Mouse (Mus musculus) embryonic facial prominence, embryonic 12.5 days (tissue): Measurements from ENCODE around the gene Acer3. TPM values are rescaled to one million over a fixed set of nuclear protein-coding genes. Genes with fewer than 3 reads are reported as not detected.
"Not testable (repeated sequence)": the region's sequence is repeated elsewhere in the genome, so short reads cannot be mapped to it uniquely, and the experiment has no call there.

Experiments used
- ATAC-seq: fragments of 200-750 bp; cut with Nextera tagmentation; 2 replicates; pipeline ENCODE4 v1.8.0; 2017; ENCODE audit not compliant: insufficient number of reproducible peaks, insufficient read depth, low FRiP score, low TSS enrichment
- H3K27ac ChIP-seq: fragments of 300-500 bp; sonication (generic); 2 replicates; pipeline ENCODE4 v1.5.1; 2016; ENCODE audit warnings: mild to moderate bottlenecking
- H3K27me3 ChIP-seq: fragments of 300-500 bp; sonication (generic); 2 replicates; pipeline ENCODE4 v1.6.1; 2016; ENCODE audit warnings: mild to moderate bottlenecking, moderate library complexity
- H3K36me3 ChIP-seq: fragments of 300-500 bp; sonication (generic); 2 replicates; pipeline ENCODE4 v1.6.1; 2016; ENCODE audit warnings: mild to moderate bottlenecking
- H3K4me1 ChIP-seq: fragments of 300-500 bp; sonication (generic); 2 replicates; pipeline ENCODE4 v1.6.1; 2016
- H3K4me2 ChIP-seq: fragments of 300-500 bp; sonication (generic); replicated peaks from 2 replicates; pipeline ENCODE4 v1.6.1; 2016; ENCODE audit warnings: mild to moderate bottlenecking, moderate library complexity
- H3K4me3 ChIP-seq: fragments of 300-500 bp; sonication (generic); 2 replicates; pipeline ENCODE4 v1.5.1; 2016; ENCODE audit warnings: mild to moderate bottlenecking
- H3K9ac ChIP-seq: fragments of 300-500 bp; sonication (generic); 2 replicates; pipeline ENCODE4 v1.6.1; 2016; ENCODE audit warnings: mild to moderate bottlenecking, moderate library complexity
- H3K9me3 ChIP-seq: fragments of 300-500 bp; sonication (generic); 2 replicates; pipeline ENCODE4 v1.6.1; 2016; ENCODE audit warnings: mild to moderate bottlenecking, moderate library complexity
- WGBS: fragments of 180-500 bp; shearing (Covaris S2); methylation state at CpG from one replicate; pipeline ENCODE4 v1.1.7; 2016; 5-methylcytosine and 5-hydroxymethylcytosine counted together
- polyA plus RNA-seq: library from polyadenylated mRNA; unstranded; fragments of >200 nt; fragmentation: Nextera tagmentation; extraction: Ambion mirVana; gene quantifications from 2 replicates; pipeline ENCODE4 v1.2.1, GENCODE M21; 2016

Gene Acer3
- polyA plus RNA-seq, 1 experiment from 2014 or later, result 24.1 TPM

DNA sequence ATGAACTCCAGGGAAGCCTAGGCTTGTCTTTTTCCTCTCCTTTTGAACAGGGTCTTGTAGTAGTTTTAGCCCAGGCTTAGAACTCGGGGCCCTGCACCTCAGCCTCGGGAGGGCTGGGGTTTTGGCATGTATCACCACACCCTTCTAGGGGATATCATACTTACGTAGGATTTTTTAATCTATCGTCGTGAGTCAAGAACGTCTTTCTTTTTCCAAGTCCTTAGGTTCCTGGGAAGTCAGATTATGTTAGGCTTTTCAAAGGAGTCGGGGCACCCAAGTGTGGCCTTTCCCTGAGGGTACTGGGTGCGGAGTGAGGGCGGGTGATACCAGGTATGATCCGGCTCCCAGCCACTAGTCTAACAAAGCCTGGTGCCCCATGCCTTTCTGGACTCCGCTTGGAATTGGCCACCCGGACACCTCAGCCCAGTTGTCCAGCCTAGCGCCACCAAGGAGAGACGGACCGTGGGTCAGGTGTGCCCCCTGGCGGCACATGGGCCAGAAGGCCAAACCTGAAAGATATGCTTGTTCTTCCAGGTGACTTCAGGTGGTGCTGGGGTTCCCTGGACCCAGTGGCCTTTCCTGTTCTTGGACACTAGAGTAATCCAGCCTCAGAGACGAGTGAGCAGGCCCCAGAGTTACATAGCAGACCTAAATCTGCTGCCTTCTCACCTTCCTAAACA lies 129.3 kb downstream of the Acer3 start:
- Histone ChIP-seq H3K4me2 (no peak overlapping the region), H3K27ac (no peak overlapping the region), H3K27me3 (peaks cover 55% of the 10 kb centered on the region), H3K9ac (no peak overlapping the region), H3K4me3 (no peak overlapping the region), H3K4me1 (peaks cover 11% of the 10 kb centered on the region), H3K9me3 (no peaks in the 10 kb centered on the region), H3K36me3 (no peaks in the 10 kb centered on the region)
- ATAC-seq, result no peak
- 58% methylated on average over 17 of the region's 17 CpGs for whole genome bisulfite sequencing

DNA sequence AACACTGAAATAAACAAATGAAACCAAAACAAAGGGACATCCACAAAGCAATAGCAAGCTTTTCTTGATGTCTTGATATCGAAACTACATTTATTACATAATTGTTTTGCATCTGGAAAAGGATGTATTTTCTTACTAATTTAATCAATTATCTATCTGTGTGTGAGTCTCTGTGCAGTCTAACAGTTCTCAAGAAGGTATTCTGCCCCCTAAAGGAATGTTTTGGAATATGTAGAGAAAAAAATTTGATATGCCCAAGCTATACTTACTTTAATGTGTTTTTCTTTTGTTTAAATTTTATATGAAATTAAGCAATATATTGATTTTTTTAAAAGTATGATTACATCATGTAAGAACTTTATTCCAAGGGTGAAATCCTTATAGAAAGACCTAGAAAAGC lies 130.4 kb downstream of the Acer3 start:
- no peak overlapping the region for H3K27ac ChIP-seq
- no peak overlapping the region for H3K4me2 ChIP-seq
- H3K27me3 ChIP-seq, result peaks cover 45% of the 10 kb centered on the region
- H3K36me3 ChIP-seq, result no peaks in the 10 kb centered on the region
- H3K9ac ChIP-seq, result no peak overlapping the region
- H3K4me3 ChIP-seq, result no peak overlapping the region
- peaks cover 11% of the 10 kb centered on the region for H3K4me1 ChIP-seq
- no peak for ATAC-seq
- 90% methylated on average over 1 of the region's 1 CpGs for WGBS
- no peaks in the 10 kb centered on the region for H3K9me3 ChIP-seq

DNA sequence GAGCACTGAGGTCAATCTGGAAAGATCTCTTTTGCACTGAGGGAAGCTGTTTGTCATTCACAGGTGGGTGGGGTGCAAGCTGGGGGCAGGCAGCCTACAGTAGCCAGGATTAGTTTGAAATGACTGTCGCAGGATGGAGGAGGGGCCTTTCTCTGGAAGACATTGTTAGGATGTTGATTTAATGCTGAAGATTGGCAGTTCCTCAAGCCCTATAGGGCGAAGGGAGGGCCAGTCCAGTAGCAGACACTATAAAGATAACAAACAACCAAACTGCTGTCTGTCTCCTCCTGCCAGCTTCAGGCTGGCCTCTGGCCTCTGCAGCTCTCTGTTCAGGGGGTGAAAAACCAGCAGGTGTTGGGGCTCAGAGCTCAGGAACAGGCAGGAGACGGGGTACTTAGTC lies 131.3 kb downstream of the Acer3 start:
- no peak overlapping the region for H3K27ac ChIP-seq
- H3K4me2 ChIP-seq, result no peak overlapping the region
- no peak overlapping the region for H3K4me3 ChIP-seq
- H3K4me1 ChIP-seq, result peaks cover 11% of the 10 kb centered on the region
- peaks cover 36% of the 10 kb centered on the region for H3K27me3 ChIP-seq
- H3K9me3 ChIP-seq, result no peaks in the 10 kb centered on the region
- H3K36me3 ChIP-seq, result no peaks in the 10 kb centered on the region
- no peak for ATAC-seq
- H3K9ac ChIP-seq, result no peak overlapping the region
- WGBS, result 35% methylated on average over 3 of the region's 3 CpGs

DNA sequence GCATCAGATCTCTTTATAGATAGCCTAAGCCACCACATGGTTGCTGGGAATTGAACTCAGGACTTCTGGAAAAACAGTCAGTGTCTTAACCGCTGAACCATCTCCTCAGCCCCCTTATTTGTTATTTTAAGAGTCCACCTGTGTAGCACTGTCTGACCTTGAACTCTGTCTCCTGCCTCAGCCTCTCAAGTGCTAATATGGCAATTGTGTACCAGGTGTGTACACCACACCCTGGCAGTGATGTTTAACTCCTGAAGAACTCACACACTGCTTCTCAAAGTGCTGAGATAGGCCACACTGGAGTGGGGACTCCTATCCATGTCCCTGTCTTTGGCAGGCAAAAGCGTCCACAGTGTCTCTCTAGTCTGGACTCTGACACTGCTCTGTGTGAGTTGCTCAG lies 132.3 kb downstream of the Acer3 start:
- H3K9ac ChIP-seq, result no peak overlapping the region
- no peaks in the 10 kb centered on the region for H3K36me3 ChIP-seq
- H3K27ac ChIP-seq, result no peak overlapping the region
- H3K4me2 ChIP-seq, result no peak overlapping the region
- peaks cover 26% of the 10 kb centered on the region for H3K27me3 ChIP-seq
- no peaks in the 10 kb centered on the region for H3K9me3 ChIP-seq
- no peak overlapping the region for H3K4me3 ChIP-seq
- 80% methylated on average over 2 of the region's 2 CpGs for WGBS
- peaks cover 3% of the 10 kb centered on the region for H3K4me1 ChIP-seq
- ATAC-seq, result no peak

DNA sequence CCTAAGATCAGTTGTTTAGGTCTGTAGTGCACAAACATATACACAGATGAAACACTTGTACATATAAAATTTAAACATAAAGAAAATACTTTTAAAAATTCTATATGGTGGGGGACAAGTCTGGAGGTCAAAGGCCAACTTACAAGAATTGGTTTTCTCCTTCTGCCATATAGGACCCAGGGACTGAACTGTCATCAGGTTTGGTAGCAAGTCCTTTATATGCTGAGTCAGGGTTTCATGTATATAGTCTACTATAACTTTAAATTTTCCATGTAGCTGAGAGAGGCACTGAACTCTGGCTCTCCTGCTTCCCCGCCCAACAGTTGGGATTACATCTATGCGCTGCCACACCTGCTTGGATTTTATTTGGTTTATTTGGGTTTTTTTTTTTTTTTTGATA lies 132.8 kb downstream of the Acer3 start:
- no peak overlapping the region for H3K4me3 ChIP-seq
- peaks cover 21% of the 10 kb centered on the region for H3K27me3 ChIP-seq
- WGBS, result 86% methylated on average over 2 of the region's 2 CpGs
- H3K27ac ChIP-seq, result no peak overlapping the region
- H3K36me3 ChIP-seq, result no peaks in the 10 kb centered on the region
- H3K9me3 ChIP-seq, result no peaks in the 10 kb centered on the region
- no peak for ATAC-seq
- H3K9ac ChIP-seq, result no peak overlapping the region
- H3K4me2 ChIP-seq, result no peak overlapping the region
- no peaks in the 10 kb centered on the region for H3K4me1 ChIP-seq

DNA sequence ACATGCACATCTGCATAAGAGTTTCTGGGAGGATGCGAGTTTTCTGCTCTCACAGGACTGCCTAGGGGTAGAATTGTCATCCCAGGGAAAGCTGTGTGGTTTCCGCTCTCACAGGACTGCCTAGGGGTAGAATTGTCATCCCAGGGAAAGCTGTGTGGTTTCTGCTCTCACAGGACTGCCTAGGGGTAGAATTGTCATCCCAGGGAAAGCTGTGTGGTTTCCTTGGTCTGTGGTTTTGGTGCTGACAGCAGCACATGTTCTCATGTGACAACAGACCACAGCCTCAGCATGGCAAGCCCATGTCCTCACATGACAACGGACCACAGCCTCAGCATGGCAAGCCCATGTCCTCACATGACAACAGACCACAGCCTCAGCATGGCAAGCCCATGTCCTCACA lies 133.7 kb downstream of the Acer3 start:
- H3K27ac ChIP-seq, H3K9me3 ChIP-seq, H3K4me3 ChIP-seq, H3K9ac ChIP-seq, H3K4me2 ChIP-seq, ATAC-seq, H3K4me1 ChIP-seq, H3K36me3 ChIP-seq: not testable (repeated sequence)
- WGBS, result 66% methylated on average over 3 of the region's 3 CpGs
- peaks cover 12% of the 10 kb centered on the region for H3K27me3 ChIP-seq

DNA sequence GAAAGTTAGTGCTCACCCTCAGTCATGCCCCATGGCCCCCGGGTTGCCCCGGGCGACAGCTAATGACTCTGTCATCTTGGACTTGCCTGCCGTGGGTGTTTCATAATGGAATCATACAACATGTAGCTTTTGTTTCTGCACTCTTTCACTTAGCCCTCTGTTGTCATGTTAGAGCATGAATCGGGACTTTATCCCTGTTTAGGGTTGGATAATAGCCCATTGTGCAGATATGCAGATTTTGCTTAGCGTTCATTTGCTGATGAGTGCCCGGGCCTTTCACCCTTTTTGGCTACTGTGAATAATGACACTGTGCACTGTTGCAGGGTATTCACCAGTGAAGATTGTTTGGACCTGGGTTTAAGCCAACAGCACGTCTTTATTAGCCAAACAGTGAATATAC lies 134.4 kb downstream of the Acer3 start:
- no peaks in the 10 kb centered on the region for H3K36me3 ChIP-seq
- no peaks in the 10 kb centered on the region for H3K9me3 ChIP-seq
- H3K27me3 ChIP-seq, result peaks cover 5% of the 10 kb centered on the region; the same call in 1 of the 2 replicates
- no peaks in the 10 kb centered on the region for H3K4me1 ChIP-seq
- no peak overlapping the region for H3K27ac ChIP-seq
- no peak for ATAC-seq
- no peak overlapping the region for H3K9ac ChIP-seq
- WGBS, result 69% methylated on average over 8 of the region's 8 CpGs
- H3K4me3 ChIP-seq, result no peak overlapping the region
- H3K4me2 ChIP-seq, result no peak overlapping the region

DNA sequence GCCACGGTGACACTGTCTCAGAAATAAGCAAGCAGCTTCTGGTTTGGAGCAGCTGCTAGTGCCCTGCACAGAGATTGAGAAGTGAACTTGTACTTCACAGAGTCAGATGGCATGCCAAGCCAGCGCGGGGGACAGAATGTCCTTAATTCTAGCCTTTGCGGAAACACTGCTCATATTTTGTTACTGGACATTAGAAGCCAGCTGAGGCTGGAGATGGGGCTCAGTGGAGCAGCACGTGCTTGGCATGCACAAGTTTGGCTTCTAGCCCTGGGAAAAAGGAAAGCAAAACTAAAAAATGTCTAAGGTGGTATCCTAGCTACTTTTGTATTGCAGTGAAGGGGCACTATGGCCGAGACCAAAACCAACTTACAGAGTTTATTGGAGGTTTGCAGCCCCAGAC lies 135.7 kb downstream of the Acer3 start:
- Histone ChIP-seq H3K27ac (no peak overlapping the region), H3K9ac (no peak overlapping the region), H3K4me2 (no peak overlapping the region), H3K36me3 (no peaks in the 10 kb centered on the region), H3K27me3 (no peaks in the 10 kb centered on the region), H3K9me3 (no peaks in the 10 kb centered on the region), H3K4me3 (no peak overlapping the region), H3K4me1 (no peaks in the 10 kb centered on the region)
- 81% methylated on average over 6 of the region's 6 CpGs for WGBS
- ATAC-seq, result no peak

DNA sequence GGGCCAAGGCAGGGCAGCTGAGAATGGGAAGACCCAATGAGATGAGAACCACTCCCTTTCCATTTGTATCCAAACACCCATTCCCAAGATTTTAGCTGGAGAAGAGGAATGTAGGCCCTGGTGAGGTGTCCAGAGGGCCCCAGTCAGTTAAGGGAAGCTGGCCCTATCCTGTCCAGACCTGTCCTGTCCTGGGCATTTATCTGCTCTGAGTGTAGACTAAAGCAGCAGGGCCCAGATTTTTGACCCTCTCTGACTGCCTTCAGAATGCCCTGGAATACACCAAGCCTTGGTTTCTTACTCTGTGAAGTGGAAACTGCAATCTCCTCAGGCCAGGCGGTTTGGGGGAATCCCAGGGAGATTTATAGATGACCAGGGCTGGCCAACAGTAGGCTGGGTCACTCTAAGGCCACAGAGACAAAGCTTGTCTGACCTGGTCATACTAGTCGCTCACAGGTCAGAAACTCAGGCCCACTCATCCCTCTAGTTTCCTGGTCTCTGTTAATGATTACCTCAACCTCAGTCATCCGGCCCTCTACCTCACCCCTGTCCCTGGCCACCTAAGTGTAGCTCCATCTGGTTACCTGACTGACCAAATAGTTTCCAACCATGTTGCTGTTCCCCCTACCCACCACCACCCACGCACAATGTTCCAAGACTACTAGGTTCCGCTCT lies 142.3 kb downstream of the Acer3 start:
- Histone ChIP-seq H3K4me2 (peak overlapping the region; percentile 87), H3K27ac (no peak overlapping the region), H3K27me3 (no peaks in the 10 kb centered on the region; the same call in 1 of the 2 replicates), H3K9me3 (no peaks in the 10 kb centered on the region), H3K9ac (peak overlapping the region; percentile 67; the same call in 1 of the 2 replicates), H3K4me3 (peak overlapping the region; percentile 75), H3K36me3 (no peaks in the 10 kb centered on the region), H3K4me1 (peaks cover 9% of the 10 kb centered on the region; the same call in 1 of the 2 replicates)
- 87% methylated on average over 5 of the region's 5 CpGs for WGBS
- ATAC-seq, result peak; percentile 48; the same call in 1 of the 2 replicates

DNA sequence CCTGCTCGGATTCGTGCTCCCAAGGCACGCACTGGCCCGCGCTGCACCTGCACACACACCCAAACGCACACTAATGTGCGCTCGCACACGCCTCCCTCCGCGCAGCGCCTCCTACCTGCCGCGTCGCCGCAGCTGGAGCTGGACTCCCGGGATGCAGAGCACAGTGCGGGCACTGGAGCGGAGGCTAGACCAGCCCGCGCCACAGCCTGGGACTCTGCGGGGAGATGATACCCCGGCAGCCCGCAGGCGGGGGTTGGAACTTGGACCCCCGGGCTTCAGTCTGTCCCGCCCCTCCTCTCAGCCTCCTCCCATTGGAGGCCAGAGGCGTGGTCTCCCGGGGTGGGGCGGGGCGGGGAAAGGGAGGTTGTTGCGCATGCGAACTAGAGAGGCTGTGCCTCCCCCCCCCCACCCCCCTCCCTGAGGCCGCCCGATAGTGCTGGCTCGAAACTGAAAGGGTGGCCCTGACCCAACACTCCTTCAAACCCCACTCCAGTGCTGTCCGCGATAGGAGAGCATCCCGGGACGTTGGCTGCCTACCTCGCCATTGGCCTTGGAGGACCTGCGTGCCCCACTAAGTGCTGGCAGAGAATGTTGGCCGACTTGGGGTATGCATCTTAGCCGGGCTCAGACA lies 143.0 kb downstream of the Acer3 start, which contains the start of gene Capn5:
Capn5 (minus strand) TSS at position 346 of the 631 bp plus-strand sequence.
- WGBS, result 2% methylated on average over 37 of the region's 44 CpGs
- H3K36me3 ChIP-seq, result no peaks in the 10 kb centered on the region
- peak within 1 kb of the TSS; percentile 87 for H3K4me2 ChIP-seq
- H3K9me3 ChIP-seq, result no peaks in the 10 kb centered on the region
- peak within 1 kb of the TSS; percentile 75 for H3K4me3 ChIP-seq
- H3K27ac ChIP-seq, result 0 out of 2 replicates have a peak within 1 kb of the TSS, but pooled peaks have one; percentile 30
- no peaks in the 10 kb centered on the region; the same call in 1 of the 2 replicates for H3K27me3 ChIP-seq
- H3K4me1 ChIP-seq, result peaks cover 9% of the 10 kb centered on the region; the same call in 1 of the 2 replicates
- peak; percentile 74 for ATAC-seq
- H3K9ac ChIP-seq, result peak within 1 kb of the TSS; percentile 67

DNA sequence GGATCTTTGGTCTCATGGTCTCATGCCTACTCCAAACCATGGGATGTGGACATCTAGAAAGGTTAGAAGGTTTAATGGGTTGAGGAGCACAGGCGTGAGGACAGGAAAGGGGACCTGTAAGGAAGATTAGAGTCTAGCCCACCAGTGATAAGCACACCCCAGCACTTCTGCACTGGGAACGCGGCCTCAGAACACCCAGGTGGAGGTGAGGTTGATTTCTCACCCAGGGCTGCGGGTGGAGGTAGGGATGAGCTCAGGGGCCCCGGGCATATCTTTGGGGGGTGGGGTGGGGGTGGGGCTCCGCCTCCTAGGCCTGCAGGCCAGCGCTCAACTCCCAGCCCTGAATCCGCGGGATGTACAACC lies 143.5 kb downstream of the Acer3 start:
- no peaks in the 10 kb centered on the region for H3K9me3 ChIP-seq
- H3K27me3 ChIP-seq, result no peaks in the 10 kb centered on the region; the same call in 1 of the 2 replicates
- H3K4me1 ChIP-seq, result peaks cover 9% of the 10 kb centered on the region
- 6% methylated on average over 9 of the region's 9 CpGs for WGBS
- H3K27ac ChIP-seq, result 0 out of 2 replicates have a peak overlapping the region, but pooled peaks have one; percentile 30
- H3K9ac ChIP-seq, result peak overlapping the region; percentile 67
- H3K4me3 ChIP-seq, result peak overlapping the region; percentile 75
- H3K4me2 ChIP-seq, result peak overlapping the region; percentile 87
- no peaks in the 10 kb centered on the region for H3K36me3 ChIP-seq
- ATAC-seq, result peak; percentile 25; the same call in 1 of the 2 replicates
